Mouse (Mus musculus) CH12.LX (cell line): ENCODE results near the gene Poc1b. TPM values are rescaled to one million over a fixed set of nuclear protein-coding genes. Genes with fewer than 3 reads are reported as not detected.
A peak's percentile ranks its signal among the peaks of the same experiment; 100 is the strongest.

ENCODE experiments used
- DNase-seq: peaks from one replicate; pipeline ENCODE4 v3.0.0-alpha.2; 2013; ENCODE audit errors: extremely low read depth
- H3K27ac ChIP-seq: 2 replicates; pipeline ENCODE4 v1.5.1; 2012; ENCODE audit warnings: low read depth, mild to moderate bottlenecking, control low read depth, moderate library complexity; ENCODE audit not compliant: insufficient read depth
- H3K27me3 ChIP-seq: replicated peaks from 2 replicates; pipeline ENCODE3; 2012; ENCODE audit warnings: inconsistent platforms
- H3K36me3 ChIP-seq, 2 experiments: replicated peaks in 1 of 2; 2 replicates each; pipeline versions ENCODE3 to v1.6.1; 2012; ENCODE audit warnings: inconsistent platforms in 1 of 2, low read length in 1 of 2, mild to moderate bottlenecking in 1 of 2, mixed read lengths in 1 of 2, moderate library complexity in 1 of 2; ENCODE audit not compliant: control insufficient read depth in 1 of 2, insufficient read depth in 1 of 2
- H3K4me1 ChIP-seq, 2 experiments: 2 replicates each; pipeline ENCODE4 v1.6.1; 2012; ENCODE audit warnings: inconsistent platforms in 1 of 2, moderate library complexity in 1 of 2; ENCODE audit not compliant: insufficient read depth in 2 of 2, control insufficient read depth in 1 of 2
- H3K4me2 ChIP-seq: 2 replicates; pipeline ENCODE4 v1.6.1; 2012; ENCODE audit warnings: low read depth, mild to moderate bottlenecking, control low read depth; ENCODE audit not compliant: poor library complexity, insufficient read depth, severe bottlenecking
- H3K4me3 ChIP-seq, 3 experiments: fragments of 150-350 bp in 1 of 3; sonication (generic) in 1 of 3; replicated peaks in 1 of 3; 2 replicates each; pipeline versions ENCODE3 to v1.5.1; 2011 to 2012; ENCODE audit warnings: low read depth in 2 of 3, low read length in 2 of 3, mild to moderate bottlenecking in 2 of 3, moderate library complexity in 2 of 3, control low read depth in 1 of 3, improper control_type of control experiment in 1 of 3, inconsistent platforms in 1 of 3, mixed read lengths in 1 of 3; ENCODE audit not compliant: poor library complexity in 1 of 3
- H3K79me2 ChIP-seq: replicated peaks from 2 replicates; pipeline ENCODE4 v1.6.1; 2012; ENCODE audit warnings: mild to moderate bottlenecking, moderate library complexity; ENCODE audit not compliant: control insufficient read depth, poor library complexity, insufficient read depth, severe bottlenecking; ENCODE audit errors: extremely low read depth
- H3K9ac ChIP-seq: 2 replicates; pipeline ENCODE4 v1.6.1; 2012; ENCODE audit warnings: low read depth, mild to moderate bottlenecking, control low read depth, moderate library complexity; ENCODE audit not compliant: insufficient read depth
- H3K9me3 ChIP-seq: replicated peaks from 2 replicates; pipeline ENCODE3; 2012; ENCODE audit warnings: low read length, inconsistent platforms, mixed read lengths
- CHD1 ChIP-seq: IDR thresholded peaks from 2 replicates; pipeline ENCODE4 v1.6.1; 2012; ENCODE audit warnings: low read depth, low read length, improper control_type of control experiment, inconsistent platforms
- CHD2 ChIP-seq: IDR thresholded peaks from 2 replicates; pipeline ENCODE4 v1.6.1; 2011; ENCODE audit warnings: low read length, improper control_type of control experiment
- ELF1 ChIP-seq: IDR thresholded peaks from 2 replicates; pipeline ENCODE4 v1.6.1; 2014; ENCODE audit warnings: low read depth, mild to moderate bottlenecking, inconsistent platforms, low read length, improper control_type of control experiment
- EP300 ChIP-seq: IDR thresholded peaks from 2 replicates; pipeline ENCODE4 v1.6.1; 2011; ENCODE audit warnings: low read length, improper control_type of control experiment
- ETS1 ChIP-seq: conservative IDR thresholded peaks from 2 replicates; pipeline ENCODE4 v1.6.1; 2012; ENCODE audit warnings: low read depth, mild to moderate bottlenecking, inconsistent platforms, low read length, improper control_type of control experiment, moderate library complexity
- HCFC1 ChIP-seq: IDR thresholded peaks from 2 replicates; pipeline ENCODE4 v1.6.1; 2012; ENCODE audit warnings: low read depth, mild to moderate bottlenecking, inconsistent platforms, low read length, improper control_type of control experiment
- JUND ChIP-seq: conservative IDR thresholded peaks from 2 replicates; pipeline ENCODE4 v1.6.1; 2011; ENCODE audit warnings: low read depth, low read length, improper control_type of control experiment
- KAT2A ChIP-seq: IDR thresholded peaks from 2 replicates; pipeline ENCODE4 v1.6.1; 2012; ENCODE audit warnings: low read length, improper control_type of control experiment, inconsistent platforms; ENCODE audit not compliant: insufficient replicate concordance
- MAFK ChIP-seq: IDR thresholded peaks from 2 replicates; pipeline ENCODE4 v1.6.1; 2011; ENCODE audit warnings: low read length, improper control_type of control experiment; ENCODE audit not compliant: insufficient replicate concordance
- MAZ ChIP-seq: IDR thresholded peaks from 2 replicates; pipeline ENCODE4 v1.6.1; 2012; ENCODE audit warnings: low read depth, mild to moderate bottlenecking, inconsistent platforms, low read length, improper control_type of control experiment, moderate library complexity
- MEF2A ChIP-seq: IDR thresholded peaks from 2 replicates; pipeline ENCODE4 v1.6.1; 2014; ENCODE audit warnings: low read depth, mild to moderate bottlenecking, inconsistent platforms, low read length, improper control_type of control experiment, borderline replicate concordance
- MYC ChIP-seq: IDR thresholded peaks from 2 replicates; pipeline ENCODE4 v1.6.1; 2011; ENCODE audit warnings: low read depth, mild to moderate bottlenecking, improper control_type of control experiment, low read length
- NELFE ChIP-seq: IDR thresholded peaks from 2 replicates; pipeline ENCODE4 v1.6.1; 2011; ENCODE audit warnings: low read depth, low read length, improper control_type of control experiment
- PAX5 ChIP-seq: IDR thresholded peaks from 2 replicates; pipeline ENCODE4 v1.6.1; 2012; ENCODE audit warnings: low read length, inconsistent platforms, mixed read lengths
- POLR2A ChIP-seq: IDR thresholded peaks from 2 replicates; pipeline ENCODE4 v1.6.1; 2011; ENCODE audit warnings: low read depth, mild to moderate bottlenecking, improper control_type of control experiment, low read length
- RAD21 ChIP-seq: IDR thresholded peaks from 2 replicates; pipeline ENCODE4 v1.6.1; 2011; ENCODE audit warnings: low read depth, mild to moderate bottlenecking, low read length, improper control_type of control experiment, moderate library complexity
- RCOR1 ChIP-seq: conservative IDR thresholded peaks from 2 replicates; pipeline ENCODE4 v1.6.1; 2012; ENCODE audit warnings: low read depth, mild to moderate bottlenecking, inconsistent platforms, low read length, improper control_type of control experiment
- TBP ChIP-seq: conservative IDR thresholded peaks from 2 replicates; pipeline ENCODE4 v1.6.1; 2011; ENCODE audit warnings: low read depth, low read length, improper control_type of control experiment
- UBTF ChIP-seq: IDR thresholded peaks from 2 replicates; pipeline ENCODE4 v1.6.1; 2012; ENCODE audit warnings: low read depth, mild to moderate bottlenecking, inconsistent platforms, low read length, improper control_type of control experiment, moderate library complexity
- USF1 ChIP-seq: IDR thresholded peaks from 2 replicates; pipeline ENCODE4 v1.6.1; 2014; ENCODE audit warnings: low read depth, mild to moderate bottlenecking, inconsistent platforms, low read length, improper control_type of control experiment
- ZC3H11A ChIP-seq: IDR thresholded peaks from 2 replicates; pipeline ENCODE4 v1.6.1; 2012; ENCODE audit warnings: low read depth, mild to moderate bottlenecking, inconsistent platforms, low read length, improper control_type of control experiment
- ZKSCAN1 ChIP-seq: IDR thresholded peaks from 2 replicates; pipeline ENCODE4 v1.6.1; 2012; ENCODE audit warnings: low read depth, inconsistent platforms, low read length, improper control_type of control experiment, borderline replicate concordance
- ZMIZ1 ChIP-seq: IDR thresholded peaks from 2 replicates; pipeline ENCODE4 v1.6.1; 2012; ENCODE audit warnings: low read depth, mild to moderate bottlenecking, inconsistent platforms, low read length, improper control_type of control experiment
- ZNF384 ChIP-seq: IDR thresholded peaks from 2 replicates; pipeline ENCODE4 v1.6.1; 2012; ENCODE audit warnings: low read depth, low read length, improper control_type of control experiment, inconsistent platforms
- dilution Hi-C: fragments of 300-500 bp; cut with MboI; formaldehyde crosslinking; loops from 2 replicates; pipeline ENCODE4 v1.14.3; 2020; ENCODE audit warnings: low sequenced_read_pairs; ENCODE audit not compliant: extremely low pct_unique_long_range_greater_than_20kb, extremely low pct_ligation_motif_present
- in situ Hi-C: fragments of 300-500 bp; cut with MboI; formaldehyde crosslinking; loops from 3 replicates; pipeline ENCODE4 v1.14.3; 2019; ENCODE audit warnings: low sequenced_read_pairs, low pct_ligation_motif_present, low pct_unique_long_range_greater_than_20kb, mixed read lengths
- polyA plus RNA-seq: library from polyadenylated mRNA; unstranded; fragments of >175 nt; gene quantifications from 2 replicates; pipeline ENCODE4 v1.2.1, GENCODE M21; 2012; ENCODE audit warnings: low read depth; ENCODE audit not compliant: insufficient read length
- total RNA-seq, 2 experiments: library from RNA; depleted of rRNA; stranded (reverse); fragments of 300-350 nt in 1 of 2; fragments of >200 nt in 1 of 2; gene quantifications; 2 replicates each; pipeline ENCODE4 v1.2.3; 2012 to 2014

Poc1b gene
- total and polyA plus RNA-seq, 3 experiments, result 3.8 to 18.2 (median 5.6) TPM

DNA sequence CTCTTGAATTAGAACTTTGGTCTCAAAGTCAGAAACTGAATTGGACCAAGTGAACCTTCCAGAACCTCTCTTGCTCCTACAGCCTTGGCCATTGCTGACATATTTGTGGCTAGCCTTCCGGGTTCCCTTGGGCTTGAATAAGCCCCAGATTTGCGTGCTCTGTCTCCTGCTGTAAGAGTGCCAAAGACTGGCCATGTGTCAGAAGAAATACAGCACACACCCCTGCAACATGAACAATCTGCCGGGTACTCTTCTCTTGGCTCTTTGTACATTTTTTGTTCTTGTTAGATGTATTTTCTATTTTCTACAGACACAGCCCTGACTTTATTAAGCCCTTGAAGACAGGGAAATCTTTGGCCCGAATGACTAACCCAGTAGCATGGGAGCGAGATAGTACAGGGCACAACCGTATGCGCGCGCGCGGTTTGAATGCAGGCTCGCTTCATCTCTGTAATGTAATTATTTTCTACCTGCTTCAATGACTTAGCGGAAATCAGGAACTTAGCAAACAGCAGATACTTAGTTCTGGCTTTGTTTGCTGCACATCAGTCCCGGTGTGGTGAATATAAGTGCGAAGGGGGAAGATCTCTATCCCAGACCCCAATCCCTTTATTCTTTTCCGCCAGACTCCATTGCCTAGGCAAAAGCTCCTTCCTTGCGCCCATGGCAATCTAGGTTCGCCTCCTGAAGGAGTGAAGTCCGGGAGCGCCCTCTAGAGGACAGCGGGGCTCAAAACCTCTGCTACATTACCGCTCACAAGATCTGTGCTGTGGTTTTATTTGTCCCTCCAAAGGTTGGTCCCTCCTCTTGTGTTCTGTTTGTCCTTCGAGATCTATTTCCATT, 22.2 kb upstream of the Poc1b start (continued):
- TF ChIP-seq RCOR1, result no peak
- peak; percentile 44 for TF ChIP-seq ZC3H11A
- TF ChIP-seq ELF1, result no peak
- TF ChIP-seq JUND, result no peak
- TF ChIP-seq MEF2A, result peak; percentile 11; the same call in 1 of the 2 replicates
- TF ChIP-seq CHD2, result no peak
- TF ChIP-seq MAFK, result no peak
- no peak for TF ChIP-seq EP300
- no peak for TF ChIP-seq HCFC1

GRCm38 (mm10) chr10:99085240-99085587, 21.6 kb upstream of the Poc1b start:
- peaks cover 10 to 40% of the 10 kb centered on the region in 2 experiments; a peak in 3 of 4 replicates for H3K4me1 ChIP-seq
- no peaks in the 10 kb centered on the region for H3K79me2 ChIP-seq
- no peak overlapping the region for H3K4me3 ChIP-seq
- no peak overlapping the region for H3K9ac ChIP-seq
- peaks cover 3% of the 10 kb centered on the region for H3K9me3 ChIP-seq
- H3K27ac ChIP-seq, result no peak overlapping the region
- in situ Hi-C loops, result loop anchor here (25.0 kb wide), 3 partner anchors 173 to 598 kb away; partner anchors contain the start of gene Atp2b1
- H3K27me3 ChIP-seq, result no peaks in the 10 kb centered on the region
- peaks cover 0 to 1% of the 10 kb centered on the region in 2 experiments for H3K36me3 ChIP-seq
- dilution Hi-C loops, result no loop called here
- TF ChIP-seq KAT2A (no peak), ZMIZ1 (no peak), ZKSCAN1 (no peak), TBP (no peak)
- DNase-seq, result no peak
- no peak overlapping the region for H3K4me2 ChIP-seq

GRCm38 (mm10) chr10:99086029-99086428, 20.8 kb upstream of the Poc1b start:
- peaks cover 0 to 1% of the 10 kb centered on the region in 2 experiments for H3K36me3 ChIP-seq
- no peaks in the 10 kb centered on the region for H3K79me2 ChIP-seq
- no peak overlapping the region for H3K4me3 ChIP-seq
- no peaks in the 10 kb centered on the region for H3K27me3 ChIP-seq
- no peak for DNase-seq
- no peak overlapping the region for H3K27ac ChIP-seq
- peaks cover 3 to 32% of the 10 kb centered on the region in 2 experiments; a peak in 3 of 4 replicates for H3K4me1 ChIP-seq
- no peak overlapping the region for H3K4me2 ChIP-seq
- dilution Hi-C loops, result no loop called here
- in situ Hi-C loops, result loop anchor here (25.0 kb wide), 3 partner anchors 174 to 599 kb away; partner anchors contain the start of gene Atp2b1
- H3K9me3 ChIP-seq, result peaks cover 3% of the 10 kb centered on the region
- H3K9ac ChIP-seq, result no peak overlapping the region
- no peak for TF ChIP-seq POLR2A
- no peak for TF ChIP-seq RAD21
- no peak for TF ChIP-seq UBTF
- TF ChIP-seq TBP, result no peak
- TF ChIP-seq USF1, result no peak
- no peak for TF ChIP-seq ZNF384
- TF ChIP-seq ZC3H11A, result no peak
- TF ChIP-seq NELFE, result no peak
- no peak for TF ChIP-seq ETS1
- no peak for TF ChIP-seq MYC
- no peak for TF ChIP-seq CHD1
- no peak for TF ChIP-seq JUND
- no peak for TF ChIP-seq MAZ
- TF ChIP-seq MEF2A, result no peak
- TF ChIP-seq PAX5, result no peak
- TF ChIP-seq ZKSCAN1, result no peak
